Mouse (Mus musculus): ENCODE measurements at regions not wholly inside any gene's neighbourhood (a gene's known extent, or its start where the extent isn't known, plus 50 kb on each side); places are given as distances from the start of the nearest gene placed in this dataset.
A peak's percentile ranks its signal among the peaks of the same experiment; 100 is the strongest.
"Not testable (repeated sequence)": the region's sequence is repeated elsewhere in the genome, so short reads cannot be mapped to it uniquely, and the experiment has no call there.

DNA sequence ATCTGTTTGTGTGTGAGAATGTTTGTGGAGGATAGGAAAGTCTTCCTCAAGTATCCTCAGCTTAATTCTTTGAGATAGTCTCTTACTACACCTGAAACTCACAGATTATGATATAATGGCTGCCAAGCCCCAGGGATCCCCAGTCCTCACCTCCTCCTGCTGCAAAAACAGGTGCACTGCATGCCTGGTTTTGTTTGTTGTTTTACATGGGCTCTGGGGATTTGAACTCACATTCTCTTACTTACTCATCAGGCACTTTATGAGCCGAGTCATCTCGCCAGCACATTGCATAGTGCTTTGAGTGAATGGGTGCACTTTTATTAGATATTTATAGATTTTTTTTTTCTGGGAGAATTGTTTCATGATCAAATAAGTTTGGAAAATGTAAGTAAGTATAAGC lies 56.3 kb downstream of the Mterf1b start:
- DNase-seq, result no peak

DNA sequence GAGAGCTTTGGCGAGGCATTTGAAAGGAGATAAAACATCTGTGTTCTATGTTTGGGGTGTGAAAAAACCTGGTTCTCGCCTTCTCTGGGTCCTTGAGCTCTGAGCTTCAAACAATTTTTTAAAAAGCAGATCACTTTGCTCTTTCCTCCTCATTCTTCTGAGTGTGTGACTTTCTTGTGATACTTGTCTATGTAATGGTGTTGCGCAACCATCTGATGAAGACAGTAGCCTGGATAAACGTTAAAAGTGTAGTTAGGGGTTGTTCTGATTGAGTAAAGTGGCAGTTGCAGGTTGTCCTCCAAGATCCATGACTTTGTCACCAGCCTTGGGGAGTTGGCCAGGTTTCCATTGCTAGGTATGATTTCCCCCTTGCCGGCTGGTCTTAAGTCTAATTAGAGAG lies 62.1 kb downstream of the Mterf1b start:
- not testable (repeated sequence) for DNase-seq

DNA sequence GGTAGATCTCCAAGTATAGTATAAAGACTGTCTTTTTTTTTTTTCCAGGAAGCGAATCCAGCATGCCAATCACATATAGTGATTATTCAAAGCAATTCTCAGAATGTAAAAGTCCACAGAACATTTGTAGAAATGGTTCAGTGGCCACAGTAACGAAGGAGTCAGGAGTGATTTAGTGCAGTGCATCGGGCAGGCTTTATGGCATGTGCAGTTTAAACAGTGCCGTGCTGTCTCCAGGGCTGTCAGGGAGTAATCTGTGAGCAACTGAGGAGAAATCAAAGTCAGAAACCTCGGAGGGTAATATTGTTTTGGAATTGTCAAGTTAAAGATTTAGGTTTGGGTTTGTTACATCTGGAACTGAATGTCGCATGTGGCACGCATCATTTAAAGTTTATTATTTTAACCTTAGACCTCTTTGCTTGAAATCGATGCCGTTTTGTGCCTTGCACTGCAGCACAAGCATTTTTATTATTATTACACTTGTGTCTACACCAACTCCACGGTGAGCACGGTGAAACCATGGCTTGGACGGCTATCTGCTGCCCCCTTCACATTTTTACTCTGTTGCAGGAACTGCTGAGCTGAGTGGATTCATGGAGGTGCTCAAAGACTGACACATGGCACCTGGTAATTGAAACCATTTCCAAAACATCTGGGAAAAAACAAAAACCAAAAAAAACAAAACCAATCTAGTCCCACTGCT lies 65.0 kb downstream of the Mterf1b start:
- no peak for DNase-seq

DNA sequence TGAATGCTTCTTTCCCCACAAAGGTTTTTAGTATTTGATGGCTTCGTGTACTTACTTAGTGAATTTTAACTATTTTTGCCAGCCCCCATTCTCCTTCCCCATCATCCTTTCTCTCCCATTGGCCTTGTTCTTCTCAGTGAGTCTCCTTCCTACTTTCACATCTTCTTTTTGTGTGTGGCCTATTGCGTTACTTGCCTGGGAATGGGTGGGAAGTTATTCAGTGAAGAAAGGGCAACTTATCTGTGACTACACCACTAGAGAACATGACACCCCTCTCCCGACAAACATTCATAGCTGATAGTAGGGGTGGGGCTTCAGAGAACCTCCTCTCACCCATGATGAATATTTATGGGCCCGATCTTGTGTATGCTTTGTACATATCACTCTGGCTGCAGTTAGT lies 67.1 kb downstream of the Mterf1b start:
- no peak for DNase-seq

DNA sequence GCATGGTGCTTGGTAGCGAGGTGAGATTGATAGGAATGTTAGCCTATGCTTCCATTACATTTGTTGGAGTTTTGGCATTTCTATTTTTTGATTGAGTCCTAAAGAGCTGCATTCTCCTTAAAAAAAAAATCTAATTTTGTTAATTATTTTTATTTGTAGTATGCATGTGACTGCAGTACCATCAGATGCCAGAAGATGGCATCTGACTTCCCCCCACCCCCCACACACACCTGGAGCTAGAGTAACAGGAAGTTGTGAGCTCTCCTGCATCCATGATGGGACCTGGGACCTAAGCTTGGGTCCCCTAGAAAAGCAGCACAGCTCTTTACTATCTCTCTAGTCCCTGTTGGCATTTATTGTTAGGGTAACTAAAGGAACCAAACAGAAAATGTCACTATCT lies 70.5 kb downstream of the Mterf1b start:
- no peak for DNase-seq

DNA sequence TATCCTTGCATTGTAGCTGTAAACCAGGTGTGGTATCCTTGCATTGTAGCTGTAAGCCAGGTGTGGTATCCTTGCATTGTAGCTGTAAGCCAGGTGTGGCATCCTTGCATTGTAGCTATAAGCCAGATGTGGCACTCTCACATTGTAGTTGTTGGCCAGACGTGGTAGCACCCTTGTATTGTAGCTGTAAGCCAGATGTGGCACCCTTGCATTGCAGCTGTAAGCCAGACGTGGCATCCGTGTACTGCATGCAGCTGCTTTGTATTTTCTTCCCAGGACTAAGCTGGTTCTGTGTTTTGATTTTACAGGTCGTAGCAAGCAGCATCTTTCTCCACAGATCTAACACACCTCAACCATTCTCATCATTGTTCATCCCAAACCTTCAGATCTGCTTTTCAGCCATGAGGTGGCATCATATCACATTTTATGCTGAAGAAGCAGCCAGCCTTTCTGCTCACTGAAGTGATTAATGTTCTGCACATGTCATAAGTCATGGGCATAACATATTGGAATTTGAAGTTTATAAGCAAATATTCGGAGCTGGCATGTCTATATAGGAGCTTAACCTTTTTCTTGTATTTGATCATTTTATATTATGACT lies 71.5 kb downstream of the Mterf1b start:
- no peak for DNase-seq

DNA sequence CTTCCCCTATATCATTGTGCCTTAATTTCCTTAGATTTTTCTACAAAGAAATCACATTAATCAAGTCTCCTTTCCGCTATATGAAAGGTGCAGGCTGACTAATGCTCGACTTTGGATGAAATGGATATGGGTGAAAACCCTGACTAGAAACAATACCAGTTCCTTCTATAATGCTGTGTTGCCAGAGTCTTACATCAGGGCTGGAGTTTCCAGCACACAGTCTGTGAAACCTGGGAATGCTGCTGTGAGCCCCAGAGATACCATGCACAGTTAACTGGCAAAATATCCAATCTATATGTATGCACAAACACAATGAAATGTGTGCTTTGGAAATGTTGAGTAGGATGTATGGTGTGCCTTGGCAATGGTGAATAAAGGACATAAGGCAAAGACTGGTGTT lies 75.5 kb downstream of the Mterf1b start:
- no peak for DNase-seq

DNA sequence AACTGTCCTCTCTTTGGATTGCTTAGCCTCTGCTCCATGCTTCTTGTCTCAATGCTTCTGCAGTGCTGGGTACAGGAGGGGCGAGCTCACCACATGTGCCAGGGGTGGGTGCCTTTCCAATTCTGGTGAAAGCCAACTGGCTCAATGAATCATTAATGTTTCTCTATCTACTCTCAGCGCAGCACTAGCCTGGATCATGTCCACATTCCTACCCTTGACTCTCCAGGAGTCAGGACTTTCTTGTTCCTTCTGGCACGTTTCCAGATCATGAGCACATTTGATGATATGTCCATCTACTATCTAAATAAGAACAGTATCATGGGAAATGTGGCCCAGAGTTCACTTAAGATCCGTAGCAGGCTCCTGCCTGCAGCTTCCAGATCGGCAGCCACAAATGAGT lies 80.8 kb downstream of the Mterf1b start:
- DNase-seq, result no peak

DNA sequence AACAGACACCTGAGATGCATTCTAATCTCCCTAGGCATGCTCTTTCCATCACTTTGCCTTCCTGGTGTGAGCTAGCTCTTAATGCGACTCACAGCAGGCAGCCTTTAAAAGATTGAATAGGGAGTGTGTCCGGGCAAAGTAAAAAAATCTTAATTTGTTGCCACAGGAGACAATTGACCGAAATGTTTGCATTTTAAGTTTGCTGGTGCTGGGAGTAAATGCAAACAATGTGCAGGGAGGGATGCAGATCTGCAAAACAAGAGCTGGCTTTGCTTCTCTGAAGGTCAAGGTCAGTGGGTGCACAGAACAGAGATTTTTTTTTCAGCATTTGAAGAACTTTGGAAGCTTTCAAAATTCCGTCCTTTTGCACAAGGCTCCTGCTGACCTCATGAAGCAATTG lies 111.4 kb downstream of the Mterf1b start:
- no peak for DNase-seq

DNA sequence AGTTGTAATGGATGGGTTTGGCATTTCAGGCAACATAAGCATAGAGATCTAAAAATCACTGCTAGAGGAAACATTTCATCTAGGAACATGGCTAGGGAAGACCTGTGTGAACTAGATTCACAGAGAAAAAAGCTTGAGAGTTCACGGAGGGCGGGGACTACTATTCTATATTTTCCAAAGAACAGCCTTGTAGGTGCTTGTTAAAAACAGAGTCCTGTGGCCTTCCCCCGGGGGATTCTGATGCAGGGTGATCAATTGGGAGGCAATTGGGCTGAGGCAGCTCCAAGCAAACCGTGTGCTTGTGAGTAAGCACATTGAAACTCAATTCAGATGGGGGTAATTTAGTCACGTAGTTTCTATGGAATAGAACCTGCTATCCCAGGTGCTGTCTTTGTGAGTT lies 112.0 kb downstream of the Mterf1b start:
- no peak for DNase-seq

DNA sequence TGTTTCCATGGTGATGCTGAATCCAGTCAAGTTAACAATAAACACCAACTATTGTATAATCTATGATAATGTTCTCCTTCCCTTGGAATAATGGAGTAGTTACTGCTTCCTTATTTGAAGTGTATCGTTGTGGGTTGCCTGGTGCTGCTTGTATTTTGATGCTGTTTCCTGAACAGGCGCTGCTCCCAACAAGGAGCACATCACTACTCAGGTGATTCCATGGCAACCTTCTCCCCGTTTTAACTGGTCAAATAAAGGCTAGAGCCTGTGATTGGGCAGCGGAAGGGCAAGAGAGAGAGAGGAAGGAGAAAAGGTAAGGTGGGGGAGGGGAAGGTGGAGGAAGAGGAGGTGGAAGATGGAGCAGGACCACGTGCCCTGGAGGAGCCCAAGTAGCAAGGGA lies 116.3 kb downstream of the Mterf1b start:
- DNase-seq, result no peak

DNA sequence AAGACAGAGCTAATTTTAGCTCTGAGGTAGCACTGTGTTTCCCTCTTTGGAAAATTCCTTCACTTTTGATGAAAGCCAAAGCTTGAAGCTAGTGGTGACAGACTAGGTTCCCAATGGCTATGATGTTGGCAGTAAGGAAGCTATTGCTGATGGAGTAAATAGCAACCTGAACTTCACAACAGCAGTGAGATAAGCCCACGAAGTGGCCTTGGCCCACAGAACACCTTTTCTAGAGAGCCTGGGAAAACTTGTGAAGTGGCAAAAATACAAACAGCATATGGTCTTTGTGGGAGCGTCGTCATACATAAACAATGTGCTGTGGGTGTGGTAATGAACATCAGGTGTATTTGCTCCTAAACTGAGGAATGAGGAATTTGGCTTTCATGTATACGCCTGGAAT lies 119.0 kb downstream of the Mterf1b start:
- DNase-seq, result no peak

DNA sequence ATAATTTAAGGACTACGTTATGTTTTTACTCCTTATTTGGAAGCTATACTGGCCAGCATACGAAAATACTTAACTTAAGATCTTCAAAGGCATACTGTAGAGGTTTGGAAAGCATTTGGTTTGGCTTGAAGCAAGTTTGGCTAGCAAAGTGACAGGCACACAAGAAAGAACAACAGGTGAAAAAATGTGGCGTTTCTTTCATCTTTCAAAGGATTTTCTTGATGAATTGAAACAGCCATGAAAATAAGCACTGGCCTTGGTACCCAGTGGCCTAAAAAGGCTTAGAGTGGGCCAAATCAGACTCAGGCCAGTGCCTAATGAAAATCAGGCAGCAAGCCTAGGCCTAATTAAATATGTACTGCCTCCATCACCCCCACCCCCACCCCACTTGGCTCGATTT lies 119.4 kb downstream of the Mterf1b start:
- DNase-seq, result no peak

DNA sequence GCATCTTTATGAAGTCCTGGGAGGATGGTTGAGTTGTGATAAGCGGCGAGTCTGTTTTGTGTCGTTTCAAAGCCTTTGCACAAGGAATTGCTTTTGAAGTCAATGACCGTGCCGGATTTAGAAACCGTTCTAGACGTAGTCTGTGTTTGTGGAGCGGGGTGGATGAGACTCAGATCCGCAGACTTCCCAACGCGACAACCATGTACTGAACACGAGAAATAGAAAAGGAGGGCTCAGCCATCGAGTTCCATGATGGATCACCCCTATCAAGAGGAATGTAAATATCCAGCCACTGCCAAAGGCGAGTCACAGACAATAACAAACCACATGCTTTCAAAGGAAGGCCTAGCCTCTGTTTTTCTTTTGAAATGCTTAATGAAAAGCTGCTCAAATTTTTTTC lies 120.5 kb downstream of the Mterf1b start:
- DNase-seq, result peak; percentile 10

DNA sequence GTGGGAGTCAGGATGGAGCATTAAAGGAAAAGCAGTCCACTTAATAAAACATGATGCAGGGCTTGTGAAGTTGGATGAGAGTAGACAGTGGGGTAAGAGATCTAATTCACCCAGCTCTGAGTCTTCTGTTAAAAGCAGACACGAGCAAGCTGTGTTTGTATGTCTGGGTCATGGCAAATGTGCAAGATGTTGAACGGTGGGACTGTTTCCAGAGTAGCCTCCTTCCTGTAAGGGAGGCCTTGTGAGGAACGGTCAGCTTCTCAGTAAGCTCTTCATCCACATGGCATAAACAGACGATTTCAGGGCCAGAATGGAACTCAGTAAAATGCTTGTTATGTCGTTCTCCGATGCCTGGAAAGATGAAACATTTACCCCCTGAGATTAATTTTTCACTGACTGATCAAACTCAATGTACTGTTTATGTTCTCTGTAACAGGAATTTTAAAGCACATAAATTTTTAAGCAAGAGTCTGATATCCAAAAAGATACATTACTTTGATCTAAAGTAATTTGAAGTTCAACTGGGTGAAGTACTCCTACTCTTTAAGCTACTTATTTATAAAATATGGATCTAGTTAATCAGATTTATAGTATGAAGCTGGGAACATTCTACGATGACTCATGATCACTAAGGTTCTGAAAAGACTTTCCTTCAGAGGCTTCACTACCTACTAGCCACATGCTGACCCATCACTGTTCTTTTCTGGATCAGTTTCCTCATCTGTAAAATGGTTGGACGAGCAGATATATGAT lies 130.6 kb downstream of the Mterf1b start:
- no peak for DNase-seq

DNA sequence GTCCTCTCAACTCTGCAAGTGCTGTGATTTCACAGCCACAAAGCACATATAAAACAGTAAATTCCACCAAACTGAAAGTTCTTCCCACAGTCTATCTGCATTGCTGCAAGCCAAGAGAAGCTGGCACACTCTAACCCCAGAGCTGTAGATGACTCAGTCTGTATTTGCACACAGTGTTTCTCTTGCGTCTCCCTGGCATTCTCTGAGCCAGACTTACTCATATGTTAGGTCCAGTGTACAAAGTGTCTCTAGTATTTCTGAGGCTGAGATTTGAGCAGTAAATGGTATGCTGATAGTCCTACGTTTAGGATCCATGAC lies 131.2 kb downstream of the Mterf1b start:
- DNase-seq, result no peak

DNA sequence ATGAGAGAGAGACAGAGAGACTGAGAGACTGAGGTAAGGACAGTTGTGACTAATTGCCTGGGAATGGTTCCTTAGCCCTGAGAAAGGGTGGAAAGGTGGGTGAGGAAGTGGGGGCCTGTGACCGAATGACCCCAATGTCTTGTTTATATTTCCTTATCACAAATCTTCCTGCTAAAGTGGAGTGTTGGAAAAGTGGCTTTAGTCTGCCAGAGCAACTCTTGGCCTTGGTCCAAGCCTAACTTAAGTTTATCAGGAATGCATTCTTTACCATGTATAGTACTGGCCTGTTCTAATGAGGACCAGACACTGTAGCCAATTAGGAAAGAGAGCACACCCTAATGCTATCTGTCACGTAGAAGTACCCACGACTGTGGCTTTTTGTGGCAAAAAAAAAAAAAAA lies 133.6 kb downstream of the Mterf1b start:
- no peak for DNase-seq

DNA sequence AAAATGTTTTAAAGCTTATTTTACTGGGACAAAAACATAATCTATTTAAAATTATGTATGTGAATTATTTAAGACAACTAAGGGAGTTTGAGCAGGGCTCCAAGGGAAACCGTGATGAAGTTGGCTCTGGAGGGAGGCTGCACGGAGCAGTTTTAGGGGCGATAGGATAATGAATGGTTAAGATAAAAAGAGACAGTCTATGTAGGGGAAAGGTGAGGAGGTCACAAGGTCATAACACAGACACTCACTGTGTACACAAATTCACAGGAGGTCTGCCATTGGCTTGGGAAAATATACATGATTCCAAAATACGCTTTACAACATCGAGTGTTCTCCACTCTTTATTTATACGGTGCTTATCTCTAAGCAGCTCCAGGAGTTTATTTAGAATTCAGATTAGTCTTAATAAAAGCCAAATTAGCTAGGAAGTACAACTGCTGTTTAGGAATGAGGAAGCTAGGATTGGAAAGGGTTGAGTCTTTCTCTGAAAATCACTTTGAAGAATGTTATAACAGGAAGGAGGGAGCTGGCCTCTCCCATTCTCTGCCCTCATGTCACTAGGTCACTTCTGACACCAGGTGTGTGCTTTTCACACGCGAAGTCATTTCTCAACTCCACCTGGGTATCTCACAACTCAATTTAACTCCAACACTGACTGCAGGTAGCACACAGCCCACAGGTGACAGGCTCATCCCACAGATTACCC lies 134.3 kb downstream of the Mterf1b start:
- no peak for DNase-seq

DNA sequence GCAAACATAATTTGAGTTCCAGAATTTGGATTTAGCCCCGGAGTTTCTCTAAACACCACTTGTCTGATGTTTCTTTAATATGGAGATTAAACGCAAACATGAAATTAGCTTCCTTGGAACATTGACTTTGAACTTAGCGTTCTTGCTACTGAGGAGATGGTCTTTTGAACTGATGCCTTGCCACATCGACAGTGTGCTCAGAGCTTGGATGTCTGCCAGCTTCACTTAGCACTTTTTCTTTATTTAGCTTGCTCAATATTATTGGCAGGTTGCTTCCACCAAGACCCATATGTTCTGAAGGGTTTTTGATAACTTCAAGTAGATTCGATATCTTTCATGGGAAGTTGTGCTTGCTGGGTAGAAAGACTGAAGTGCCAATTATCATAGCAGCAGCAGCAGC lies 143.5 kb downstream of the Mterf1b start:
- DNase-seq, result no peak

DNA sequence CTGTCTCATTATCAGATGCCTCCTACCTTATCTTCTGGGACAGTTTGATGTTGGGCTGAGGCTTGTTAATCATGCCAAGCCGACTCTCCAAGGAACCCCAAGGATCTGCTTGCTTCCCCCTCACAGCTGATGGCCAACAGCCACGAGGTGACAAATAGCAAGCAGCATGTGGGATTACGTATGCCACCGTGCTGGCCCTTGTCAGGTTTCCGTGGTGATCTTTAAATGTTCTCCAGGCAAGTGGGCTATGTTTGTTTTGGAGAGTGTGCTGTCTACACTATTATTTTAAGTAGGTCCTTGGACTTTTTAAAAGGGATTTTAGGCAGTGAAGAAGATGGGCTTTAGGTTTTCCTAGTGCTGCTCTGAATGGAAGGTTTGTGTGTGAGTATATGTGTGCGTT lies 149.8 kb downstream of the Mterf1b start:
- DNase-seq, result no peak

DNA sequence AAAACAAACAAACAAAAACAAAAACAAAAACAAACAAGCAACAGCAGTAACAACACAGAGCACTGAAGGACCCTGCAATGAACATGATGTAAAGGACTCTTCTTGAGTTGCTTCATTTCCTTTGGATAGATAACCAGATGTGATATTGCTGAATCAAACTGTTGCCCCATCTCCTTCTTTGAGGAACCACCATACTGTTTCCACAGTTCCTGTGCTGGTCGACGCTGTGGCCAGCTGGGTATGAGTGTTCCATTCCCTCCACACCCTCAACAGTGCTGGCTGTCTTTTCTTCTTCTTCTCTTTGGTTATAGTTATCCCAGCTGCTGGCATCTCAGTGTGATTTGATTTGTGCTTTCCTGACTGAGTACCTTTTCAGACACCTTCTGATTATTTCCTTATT lies 152.3 kb downstream of the Mterf1b start:
- no peak for DNase-seq

DNA sequence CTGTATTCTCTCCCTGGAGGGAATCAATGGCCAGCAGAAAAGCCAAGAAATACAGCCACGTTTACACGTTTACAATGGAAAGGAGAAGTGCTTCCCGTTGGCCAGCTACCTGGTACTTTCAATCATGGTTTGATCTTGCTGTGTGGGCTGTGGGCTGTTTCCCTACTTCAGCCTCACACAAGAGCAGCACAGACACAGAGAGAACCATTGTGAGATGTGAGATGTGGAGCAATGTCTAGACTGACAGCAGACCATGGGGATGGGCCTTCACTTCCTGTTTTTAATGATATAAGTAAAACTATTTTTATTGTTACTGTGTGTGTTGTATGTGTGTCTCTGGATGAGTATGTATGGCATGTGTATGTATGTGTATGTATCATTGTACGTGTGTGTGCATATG lies 156.2 kb downstream of the Mterf1b start:
- DNase-seq, result no peak

DNA sequence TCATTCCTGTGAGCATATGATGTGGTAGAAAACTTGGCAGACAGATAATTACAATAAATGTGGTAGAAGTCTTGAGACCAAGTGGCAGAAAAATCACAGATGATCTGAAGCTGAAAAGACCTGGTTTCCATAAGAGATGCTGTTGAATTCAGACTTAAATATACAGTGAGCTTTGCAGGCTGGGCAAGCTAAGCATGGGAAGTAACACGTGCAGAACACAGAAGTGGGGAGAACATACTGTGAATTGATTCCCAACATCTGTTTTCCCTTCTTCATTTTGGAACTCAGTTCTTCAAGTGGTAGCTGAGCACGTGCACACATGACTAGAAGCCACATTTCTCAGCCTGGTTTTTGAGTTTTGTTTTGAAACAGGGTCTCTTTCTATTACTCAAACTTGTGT lies 157.8 kb downstream of the Mterf1b start:
- DNase-seq, result no peak

Data from kidney, postnatal 10 days (tissue).